Mouse (Mus musculus) G1E-ER4 (cell line): ENCODE data around the gene 1810062G17Rik. TPM values are rescaled to one million over a fixed set of nuclear protein-coding genes. Genes with fewer than 3 reads are reported as not detected.

ENCODE experiments used
- GATA1 ChIP-seq: IDR thresholded peaks from one replicate; pipeline ENCODE4 v1.8.0; 2012; ENCODE audit warnings: low read length, inconsistent platforms
- polyA plus RNA-seq: library from polyadenylated mRNA; stranded (reverse); fragments of >175 nt; gene quantifications from 2 replicates; pipeline ENCODE4 v1.2.3, GENCODE M21; 2012

1810062G17Rik gene
- polyA plus RNA-seq: not detected in 2 replicates

DNA sequence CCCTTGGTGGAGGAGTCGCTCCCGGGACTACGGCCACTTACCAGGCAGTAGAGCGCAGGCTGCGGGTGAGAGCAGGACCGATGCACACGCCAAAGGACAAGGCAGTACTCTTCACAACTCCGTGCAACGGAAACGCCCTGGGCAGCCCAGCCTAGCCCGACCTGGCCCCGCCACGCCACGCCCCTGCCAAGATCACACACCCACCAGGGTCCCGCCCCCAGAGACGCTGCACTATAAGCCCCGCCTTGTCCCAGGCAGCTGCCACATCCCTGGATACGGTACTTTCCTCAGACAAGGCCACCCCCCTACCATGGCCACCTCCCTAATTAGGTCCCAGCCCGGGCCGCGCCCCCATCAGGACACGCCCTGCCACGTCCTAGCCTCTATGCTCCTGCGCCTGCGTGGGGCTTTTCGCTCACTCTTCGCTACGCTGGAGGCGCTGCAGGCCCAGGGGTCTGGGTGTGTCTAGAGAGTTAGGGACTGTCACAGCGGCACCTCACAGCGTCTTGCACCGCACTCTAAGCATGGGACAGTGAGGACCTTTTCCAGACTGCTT is at the start of gene 1810062G17Rik, which contains the start of gene Anxa5:
1810062G17Rik (plus strand) TSS at position 406 of the 556 bp plus-strand sequence.
Anxa5 (minus strand) TSS at position 363 of the 556 bp plus-strand sequence.
- no peak for TF ChIP-seq GATA1

DNA sequence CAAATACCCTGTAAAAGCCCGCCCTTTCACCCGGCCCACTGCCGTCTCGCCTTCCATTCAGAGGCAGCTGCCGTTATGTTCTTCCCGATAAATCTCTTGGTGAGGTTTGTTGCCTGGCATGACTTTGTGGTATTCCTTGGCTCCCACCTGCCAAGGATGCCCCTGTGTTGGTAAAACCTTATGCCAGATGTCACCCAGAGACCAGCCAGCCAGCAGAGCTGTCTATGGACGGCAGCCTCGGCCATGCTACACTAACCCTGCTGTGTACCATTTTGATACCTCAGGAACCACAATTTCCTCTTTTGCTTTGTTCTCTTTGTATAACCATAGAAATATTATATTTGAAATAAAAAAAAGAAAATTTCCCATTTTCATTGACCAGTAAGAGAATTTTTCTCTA is 48.4 kb upstream of the 1810062G17Rik start:
- no peak for TF ChIP-seq GATA1

DNA sequence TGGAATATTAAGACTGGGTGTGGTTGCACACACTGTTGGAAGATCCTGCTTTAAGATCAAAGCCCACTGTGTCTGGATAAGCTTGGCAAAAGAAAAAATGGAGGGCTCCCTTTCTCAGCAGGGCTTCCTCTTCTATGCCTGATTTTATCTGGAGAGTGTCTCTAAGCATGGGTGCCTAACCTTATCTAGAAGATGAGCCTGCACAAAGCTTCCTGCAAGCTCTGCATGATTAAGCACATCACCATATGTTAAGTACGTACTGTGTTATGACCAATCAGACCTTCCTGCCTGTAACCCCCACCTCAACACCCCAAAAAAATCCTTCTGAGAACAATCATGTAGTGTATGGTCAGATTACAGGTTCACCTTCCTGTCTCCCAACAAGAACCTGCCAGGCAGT is 45.4 kb upstream of the 1810062G17Rik start:
- TF ChIP-seq GATA1: no peak

DNA sequence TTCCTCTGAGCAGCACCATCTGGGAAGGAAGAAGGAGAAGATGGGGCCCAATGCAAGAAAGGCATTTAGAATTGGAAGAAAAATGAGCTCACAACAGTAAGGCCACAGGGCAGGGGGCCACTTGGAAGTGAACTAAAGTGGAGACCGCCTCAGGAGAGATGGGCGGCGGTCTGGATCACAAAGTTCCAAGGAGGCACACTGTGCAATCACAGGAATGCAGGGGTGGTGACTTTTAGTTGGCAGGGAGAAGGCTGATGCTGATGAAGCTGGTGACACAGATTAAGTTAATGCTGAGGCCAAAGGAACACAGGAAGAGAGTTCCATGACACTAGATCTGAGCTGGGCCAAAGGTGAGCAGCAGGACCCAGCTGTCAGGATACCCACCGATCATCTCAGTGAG is 35.5 kb upstream of the 1810062G17Rik start:
- no peak for TF ChIP-seq GATA1

DNA sequence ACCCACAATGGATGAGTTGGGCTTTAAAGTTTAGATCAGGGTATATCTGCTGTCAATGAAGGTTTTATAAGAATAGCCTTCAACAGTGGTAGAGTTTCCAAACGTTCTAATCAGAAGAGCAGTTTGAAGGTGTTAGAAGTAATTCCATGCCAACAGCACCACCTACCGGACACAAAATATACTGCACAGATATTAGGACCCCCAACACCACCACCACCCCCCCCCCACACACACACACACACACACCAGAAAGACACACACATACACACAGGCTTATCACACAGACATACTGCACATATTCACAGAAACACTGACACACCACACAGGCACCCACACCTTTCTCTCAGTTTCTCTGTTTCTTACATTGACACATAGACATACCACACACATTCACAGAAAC is 33.3 kb upstream of the 1810062G17Rik start:
- no peak for TF ChIP-seq GATA1

DNA sequence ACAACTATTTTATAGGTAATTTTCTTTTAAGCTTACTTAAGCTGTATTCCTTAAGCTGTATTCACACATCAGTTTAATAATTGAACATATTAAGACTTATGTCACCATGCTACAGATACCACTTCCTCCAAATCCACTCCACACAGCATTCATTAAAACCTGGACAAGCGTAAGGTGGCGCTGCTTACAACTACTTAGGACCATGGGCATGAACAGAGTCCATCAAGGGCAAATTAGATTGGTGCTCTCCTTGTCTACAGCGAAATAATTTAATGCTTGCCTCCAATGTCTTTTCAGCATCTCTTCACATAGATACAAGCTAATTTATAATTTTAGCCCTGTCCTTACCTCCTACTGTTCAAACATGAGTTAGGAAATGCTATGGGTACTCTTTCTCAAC is 29.7 kb upstream of the 1810062G17Rik start:
- TF ChIP-seq GATA1: no peak

DNA sequence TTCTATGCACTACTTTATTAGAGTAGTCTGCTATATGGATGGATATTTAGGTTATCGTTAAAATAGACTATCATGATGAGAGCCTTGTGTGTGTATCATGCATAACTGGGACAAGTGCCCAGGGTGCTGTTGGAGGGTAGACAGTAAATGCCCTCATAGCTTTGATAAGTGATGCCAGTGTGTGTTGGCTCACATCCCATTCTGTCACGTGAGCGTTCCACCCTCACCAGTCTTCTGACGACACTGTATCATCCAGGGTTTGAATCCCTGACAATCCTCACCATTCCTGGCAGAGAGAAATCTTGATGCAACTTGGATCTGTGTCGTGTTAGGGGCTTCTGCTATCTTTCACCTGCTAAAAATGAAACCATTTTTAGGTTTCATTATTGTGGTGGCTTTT is 29.2 kb upstream of the 1810062G17Rik start:
- no peak for TF ChIP-seq GATA1

DNA sequence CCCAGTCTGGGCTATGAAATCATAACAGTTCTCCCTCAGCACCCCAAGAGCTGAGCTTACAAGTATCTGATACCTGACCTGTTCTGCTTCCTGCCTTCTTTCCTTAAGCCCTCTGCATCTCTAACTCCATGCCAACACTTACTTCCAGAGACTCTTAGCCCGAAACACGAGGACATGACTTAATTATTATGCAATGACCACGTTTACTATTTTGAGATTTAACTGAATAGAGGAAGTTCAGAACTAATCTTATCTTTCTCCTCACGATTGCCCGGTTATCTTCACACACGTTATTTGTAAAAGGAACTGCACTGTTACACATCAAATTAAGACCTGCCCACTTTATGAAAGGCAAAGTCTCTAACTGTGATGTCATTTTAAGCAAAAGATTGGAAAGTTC is 28.8 kb upstream of the 1810062G17Rik start:
- peak; percentile 61 for TF ChIP-seq GATA1

DNA sequence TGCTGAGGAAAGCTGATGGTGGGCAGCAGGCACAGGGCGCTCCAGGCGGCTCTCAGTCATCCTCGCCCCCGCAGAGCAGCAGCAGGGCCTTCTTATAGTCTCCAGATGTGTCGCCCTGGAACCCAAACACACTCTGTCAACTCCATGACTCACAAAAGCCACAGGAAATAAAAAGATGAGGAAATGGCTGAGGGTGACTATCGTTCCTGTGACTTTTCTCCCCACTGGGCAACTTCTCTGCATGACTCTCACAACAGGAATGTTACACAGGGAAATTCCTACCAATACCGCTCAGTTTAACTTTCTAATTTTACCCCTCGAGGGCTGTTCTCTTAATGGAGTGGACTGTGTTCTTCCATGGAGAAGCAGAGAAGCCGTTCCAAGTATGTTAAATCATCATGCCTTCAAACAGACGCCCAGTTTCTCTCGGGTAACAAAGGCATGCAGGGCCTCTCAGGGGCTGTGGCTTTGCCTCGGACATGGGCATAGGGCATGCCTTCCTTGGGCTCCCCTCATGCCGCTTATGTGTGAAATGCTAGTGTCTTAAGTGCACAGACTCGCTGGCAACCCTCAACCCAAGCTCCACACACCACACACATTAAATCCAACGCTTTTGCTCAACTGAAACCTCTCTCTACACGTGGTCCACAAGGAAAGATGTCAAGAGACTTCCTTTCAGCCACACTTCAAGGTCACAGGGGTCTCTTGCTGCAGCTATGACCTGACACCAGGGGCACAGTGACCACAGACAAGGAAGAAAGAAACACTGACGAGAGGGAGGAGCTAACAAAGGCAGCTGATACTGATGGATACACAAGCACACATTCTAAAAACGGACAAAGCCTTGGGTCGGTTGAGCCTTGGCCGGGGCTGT is 26.2 kb upstream of the 1810062G17Rik start:
- no peak for TF ChIP-seq GATA1

DNA sequence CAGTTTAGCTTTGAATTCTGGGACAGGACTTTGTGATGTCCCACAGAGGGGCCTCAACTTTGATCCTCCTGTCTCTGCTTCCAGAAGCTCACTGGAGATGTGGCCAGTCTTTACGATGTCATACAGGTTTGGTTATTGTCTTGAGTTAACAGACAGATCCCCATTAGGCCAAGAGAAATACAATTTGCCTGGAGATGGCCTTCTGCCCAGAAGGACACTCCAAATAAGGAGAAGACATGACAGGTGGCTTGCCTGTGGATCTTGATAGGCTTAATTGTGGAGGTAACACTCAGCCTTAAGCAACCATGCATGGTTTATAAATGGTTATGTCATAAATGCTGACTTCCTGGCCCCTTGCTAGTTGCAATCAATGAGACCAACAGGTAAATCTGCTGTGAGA is 23.2 kb upstream of the 1810062G17Rik start:
- no peak for TF ChIP-seq GATA1

DNA sequence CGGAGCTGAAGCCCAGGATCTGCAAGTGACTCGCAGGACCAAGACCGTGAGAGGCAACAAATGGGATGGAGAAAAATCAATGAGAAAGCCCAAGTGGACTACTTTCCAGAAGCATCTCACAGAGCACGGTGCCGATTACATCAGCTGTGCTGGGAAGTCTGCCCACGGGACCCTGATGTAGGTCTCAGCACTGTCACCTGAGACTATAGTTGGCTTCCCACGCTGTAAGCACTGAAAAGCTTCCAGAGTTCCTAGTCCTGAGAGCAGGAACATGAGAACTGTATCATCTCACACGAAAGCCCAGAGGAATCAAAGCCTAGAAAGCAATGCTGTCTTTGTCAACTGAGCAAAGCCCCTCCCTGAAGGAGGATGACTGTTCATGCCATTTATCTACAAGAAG is 20.6 kb upstream of the 1810062G17Rik start:
- TF ChIP-seq GATA1: no peak

DNA sequence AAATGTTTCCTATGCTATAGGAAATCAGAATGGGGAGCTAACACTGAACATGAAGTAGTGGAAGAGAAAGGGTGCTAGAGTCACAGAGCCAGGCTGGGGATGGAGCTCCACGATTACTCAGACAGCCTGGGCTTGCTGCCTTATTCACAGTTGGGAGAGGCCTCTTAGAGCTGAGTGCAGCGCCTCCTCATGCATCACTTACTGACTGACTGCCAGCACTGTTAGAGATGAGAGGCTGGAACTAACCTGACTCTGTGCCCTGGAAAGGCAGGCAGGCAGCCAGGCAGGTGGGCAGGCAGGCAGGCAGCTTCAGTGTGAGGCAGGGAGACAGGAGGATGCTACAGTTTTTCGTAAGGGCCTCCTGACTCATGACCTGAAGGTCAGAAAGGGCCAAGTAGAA is 20.2 kb upstream of the 1810062G17Rik start:
- no peak for TF ChIP-seq GATA1

DNA sequence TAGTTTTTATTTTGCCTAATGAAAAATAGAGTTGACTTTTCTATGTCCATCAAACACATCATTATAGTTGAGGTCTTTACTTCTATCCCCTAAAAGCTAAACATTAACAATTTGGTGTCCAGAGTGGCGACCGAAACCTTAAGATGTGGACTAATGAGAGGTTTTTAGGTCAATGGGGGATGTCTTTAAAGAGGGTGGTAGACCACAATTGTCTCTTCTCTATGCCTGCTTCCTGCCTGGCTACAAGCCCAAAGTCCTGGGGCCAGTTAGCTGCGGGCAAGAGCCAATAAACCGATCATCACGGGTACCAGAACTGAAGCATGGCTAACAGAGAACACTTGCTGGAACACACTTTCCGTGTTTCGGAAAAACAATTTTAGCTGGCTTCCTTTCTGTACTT is 15.0 kb upstream of the 1810062G17Rik start:
- TF ChIP-seq GATA1: no peak

DNA sequence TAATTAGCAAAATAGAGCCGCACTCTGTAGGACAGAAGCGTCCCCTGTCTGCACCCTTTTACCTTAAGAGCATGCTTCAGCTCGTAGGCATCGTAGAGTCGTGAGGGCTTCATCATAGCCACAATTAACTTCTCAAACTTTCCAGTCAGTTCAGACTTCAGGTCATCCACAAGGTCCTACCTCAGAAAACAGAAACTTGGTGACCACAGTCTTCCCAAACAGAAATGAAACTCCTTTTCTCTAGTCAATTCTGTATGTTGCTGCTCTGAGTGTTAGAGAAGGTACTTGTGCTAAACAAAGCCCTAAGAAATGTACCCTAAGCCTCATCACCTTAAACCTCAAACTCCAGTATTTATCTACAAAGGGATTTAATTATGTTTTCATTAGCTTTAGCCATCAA is 13.9 kb upstream of the 1810062G17Rik start:
- TF ChIP-seq GATA1: no peak

DNA sequence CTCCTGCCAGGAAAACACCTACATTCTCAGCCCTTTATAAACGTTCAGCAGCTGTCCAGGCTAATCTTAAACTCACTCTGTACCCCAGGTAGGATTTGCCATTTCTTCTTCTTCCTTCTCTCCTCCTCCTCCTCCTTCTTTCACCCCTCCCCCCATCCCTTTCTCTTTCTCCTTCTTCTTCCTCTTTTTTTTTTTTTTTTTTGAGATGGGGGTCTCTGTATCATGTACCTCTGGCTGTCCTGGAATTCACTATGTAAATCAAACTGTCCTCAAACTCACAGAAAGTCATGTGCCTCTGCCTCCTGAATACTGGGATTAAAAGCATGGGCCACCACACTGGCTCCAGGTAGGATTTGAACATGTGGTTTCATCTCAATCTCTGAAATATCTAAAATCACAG is 13.4 kb upstream of the 1810062G17Rik start:
- no peak for TF ChIP-seq GATA1

DNA sequence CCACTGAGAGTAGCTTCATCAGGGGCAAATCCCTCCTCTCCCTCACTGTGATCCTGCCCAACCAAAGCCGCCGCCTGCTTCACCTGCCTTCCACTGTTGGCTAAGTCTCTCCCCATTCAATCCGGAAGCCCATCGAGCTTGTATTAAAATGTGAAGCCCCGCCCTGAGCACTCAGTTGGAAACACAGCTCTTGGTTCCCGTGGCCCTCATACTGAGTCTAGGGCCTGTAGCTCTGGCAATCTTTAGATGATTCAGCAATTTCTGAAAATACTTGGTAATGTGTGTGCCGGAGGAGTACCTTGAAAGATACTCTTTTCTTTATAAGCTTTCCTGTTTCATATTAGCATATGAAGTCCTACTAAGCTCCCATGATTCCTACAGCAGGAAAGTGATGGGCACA is 10.2 kb upstream of the 1810062G17Rik start:
- TF ChIP-seq GATA1: no peak

DNA sequence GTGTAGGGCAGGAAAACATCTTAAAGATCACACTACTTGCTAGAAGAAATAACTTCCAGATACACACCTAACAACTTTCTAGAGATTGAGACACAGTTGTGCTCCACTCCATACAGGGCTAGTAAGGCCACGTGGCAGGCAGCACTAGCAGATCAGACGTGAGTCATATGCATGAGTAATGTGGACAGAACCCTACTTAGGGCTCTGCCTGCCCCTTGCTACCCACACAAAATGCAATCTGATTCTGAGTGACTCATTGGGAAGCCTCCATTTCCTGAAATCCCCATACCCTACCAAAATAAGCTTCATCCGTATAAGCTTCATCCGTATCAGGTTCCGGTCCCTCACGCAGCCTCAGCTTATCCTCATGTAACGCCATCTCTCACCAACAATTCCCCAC is 8.1 kb upstream of the 1810062G17Rik start:
- TF ChIP-seq GATA1: no peak

DNA sequence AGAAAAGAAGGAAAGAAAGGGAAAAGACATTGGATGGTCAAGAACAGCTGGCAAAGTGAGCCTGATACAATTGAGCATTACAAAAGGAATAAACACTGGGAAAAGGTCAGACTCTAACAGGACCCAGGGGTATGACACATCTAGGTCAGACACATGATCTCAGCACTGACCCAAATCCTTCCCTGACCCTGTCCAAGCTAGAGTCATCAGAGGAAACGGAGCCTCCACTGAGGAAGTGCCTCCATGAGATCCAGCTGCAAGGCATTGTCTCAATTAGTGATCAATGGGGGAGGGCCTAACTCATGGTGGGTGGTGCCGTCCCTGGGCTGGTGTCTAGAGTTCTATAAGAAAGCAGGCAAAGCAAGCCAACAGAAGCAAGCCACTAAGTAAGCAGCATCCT is 6.9 kb upstream of the 1810062G17Rik start:
- TF ChIP-seq GATA1: no peak
